Mouse (Mus musculus) kidney, adult 2 months (tissue): Measurements from ENCODE around the gene Dagla. TPM values are rescaled to one million over a fixed set of nuclear protein-coding genes. Genes with fewer than 3 reads are reported as not detected.

Experiments used
- DNase-seq: peaks from one replicate; pipeline ENCODE4 v3.0.0; 2021
- H3K27ac ChIP-seq: fragments of 200-500 bp; 2 replicates; pipeline ENCODE4 v1.5.1; 2012; ENCODE audit warnings: low read depth, low read length, control low read depth, inconsistent platforms; ENCODE audit not compliant: insufficient read depth
- H3K27me3 ChIP-seq: fragments of 200-500 bp; replicated peaks from 2 replicates; pipeline ENCODE4 v1.6.1; 2012; ENCODE audit warnings: mild to moderate bottlenecking, moderate library complexity, low read length, inconsistent platforms; ENCODE audit not compliant: control insufficient read depth, insufficient read depth
- H3K36me3 ChIP-seq: fragments of 200-500 bp; 2 replicates; pipeline ENCODE4 v1.6.1; 2012; ENCODE audit warnings: mild to moderate bottlenecking, moderate library complexity, low read length, inconsistent platforms; ENCODE audit not compliant: control insufficient read depth, insufficient read depth
- H3K4me1 ChIP-seq: fragments of 200-500 bp; 2 replicates; pipeline ENCODE4 v1.6.1; 2011; ENCODE audit warnings: low read length; ENCODE audit not compliant: control insufficient read depth, insufficient read depth
- H3K4me3 ChIP-seq: fragments of 200-500 bp; 2 replicates; pipeline ENCODE4 v1.5.1; 2011; ENCODE audit warnings: mild to moderate bottlenecking, low read depth, low read length, control low read depth; ENCODE audit not compliant: insufficient read depth
- CTCF ChIP-seq: fragments of 200-500 bp; conservative IDR thresholded peaks from 2 replicates; pipeline ENCODE4 v1.5.1; 2011; ENCODE audit warnings: low read depth, mild to moderate bottlenecking, control low read depth, low read length, moderate library complexity, mixed read lengths; ENCODE audit not compliant: insufficient read depth, insufficient read length
- POLR2A ChIP-seq: fragments of 200-500 bp; IDR thresholded peaks from one replicate; pipeline ENCODE4 v1.6.1; 2011; ENCODE audit warnings: low read depth, low read length, control low read depth
- WGBS: fragments of 180-500 bp; shearing (Covaris S2); methylation state at CpG from one replicate; pipeline ENCODE4 v1.1.7; 2018; 5-methylcytosine and 5-hydroxymethylcytosine counted together
- polyA plus RNA-seq: library from polyadenylated mRNA; depleted of rRNA; stranded (reverse); fragments of >200 nt; gene quantifications from 2 replicates; pipeline ENCODE4 v1.2.3, GENCODE M21; 2012

The Dagla gene
- polyA plus RNA-seq, 1 experiment, result 7.0 TPM

DNA sequence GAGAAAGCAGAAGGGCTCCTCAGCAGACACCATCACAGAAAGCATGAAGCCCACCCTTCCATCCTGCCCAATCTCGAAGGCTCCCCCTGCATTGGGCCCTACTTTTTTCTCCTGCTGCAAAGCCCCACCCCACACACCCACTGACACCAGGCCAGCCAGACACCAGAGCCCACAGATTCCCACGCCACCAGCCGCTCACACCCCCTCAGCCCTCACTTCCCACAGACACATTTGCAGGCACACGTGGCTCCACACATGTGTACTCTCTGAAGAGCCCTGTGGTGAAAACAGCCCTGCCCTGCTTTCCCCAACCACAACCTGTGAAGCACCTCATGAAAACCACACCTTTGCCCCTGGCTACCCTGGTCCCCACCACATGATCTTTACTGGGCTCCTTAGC lies 3.9 kb downstream of the Dagla start:
- H3K4me1 ChIP-seq, result peaks cover under 1% of the 10 kb centered on the region; the same call in 1 of the 2 replicates
- TF ChIP-seq POLR2A (no peak), CTCF (no peak)
- 83% methylated on average over 4 of the region's 4 CpGs for WGBS

DNA sequence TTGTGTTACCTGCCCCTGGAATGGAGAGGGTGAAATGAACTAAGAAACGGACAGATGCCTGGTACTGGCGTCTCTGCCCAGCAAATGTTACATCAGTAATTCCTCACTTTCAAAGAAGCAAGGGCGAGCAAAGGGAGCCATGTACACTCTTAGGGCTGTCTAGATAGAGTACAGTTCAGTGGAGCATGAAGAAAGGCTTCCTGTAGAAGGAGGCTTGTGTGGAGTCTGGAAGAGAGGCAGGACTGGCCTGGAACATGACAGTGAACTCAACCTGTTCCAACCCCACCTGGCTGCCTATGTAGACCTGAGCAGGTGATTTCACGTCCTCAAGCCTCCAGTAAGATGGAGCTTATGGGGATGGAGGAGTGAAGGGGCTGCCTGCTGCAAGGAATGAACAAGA lies 6.4 kb downstream of the Dagla start:
- H3K36me3 ChIP-seq, result no peaks in the 10 kb centered on the region
- TF ChIP-seq POLR2A (no peak), CTCF (no peak)
- peaks cover 9% of the 10 kb centered on the region for H3K4me1 ChIP-seq
- no peak overlapping the region for H3K4me3 ChIP-seq
- 65% methylated on average over 4 of the region's 4 CpGs for WGBS
- H3K27me3 ChIP-seq, result no peaks in the 10 kb centered on the region
- DNase-seq, result no peak
- H3K27ac ChIP-seq, result no peak overlapping the region

More for the DNA sequence above, 3.9 kb downstream of the Dagla start:
- DNase-seq, result no peak
- no peaks in the 10 kb centered on the region for H3K36me3 ChIP-seq
- H3K4me3 ChIP-seq, result no peak overlapping the region
- H3K27me3 ChIP-seq, result no peaks in the 10 kb centered on the region
- H3K27ac ChIP-seq, result no peak overlapping the region

DNA sequence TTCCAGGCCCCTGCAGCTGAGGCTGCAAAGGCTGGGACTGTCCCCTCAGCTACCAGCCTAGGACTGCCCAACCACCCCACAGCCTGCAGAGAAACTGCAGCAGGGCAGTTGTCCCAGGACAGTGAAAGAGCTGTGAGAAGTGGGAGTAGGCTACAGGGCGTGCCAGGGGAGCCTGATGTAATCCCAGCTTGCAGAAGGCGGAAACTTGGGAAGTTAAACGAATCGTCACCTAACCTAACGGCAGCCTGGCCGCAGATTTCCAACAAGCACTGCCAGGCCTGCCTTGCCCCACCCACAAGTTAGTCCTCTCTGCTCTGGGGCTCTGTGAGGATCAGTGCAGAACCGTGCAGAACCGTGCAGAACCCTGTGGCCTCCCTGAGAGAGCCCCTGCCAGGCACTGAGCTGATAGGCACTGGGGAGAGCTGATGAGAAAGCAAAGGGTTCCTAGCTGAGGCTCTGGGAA lies 7.6 kb downstream of the Dagla start:
- peak; percentile 23 for DNase-seq
- H3K27ac ChIP-seq, result peak overlapping the region; percentile 26; the same call in 1 of the 2 replicates
- H3K36me3 ChIP-seq, result no peaks in the 10 kb centered on the region
- TF ChIP-seq POLR2A (no peak), CTCF (no peak)
- WGBS, result 40% methylated on average over 8 of the region's 8 CpGs
- no peaks in the 10 kb centered on the region for H3K27me3 ChIP-seq
- no peak overlapping the region for H3K4me3 ChIP-seq
- H3K4me1 ChIP-seq, result peaks cover 9% of the 10 kb centered on the region

DNA sequence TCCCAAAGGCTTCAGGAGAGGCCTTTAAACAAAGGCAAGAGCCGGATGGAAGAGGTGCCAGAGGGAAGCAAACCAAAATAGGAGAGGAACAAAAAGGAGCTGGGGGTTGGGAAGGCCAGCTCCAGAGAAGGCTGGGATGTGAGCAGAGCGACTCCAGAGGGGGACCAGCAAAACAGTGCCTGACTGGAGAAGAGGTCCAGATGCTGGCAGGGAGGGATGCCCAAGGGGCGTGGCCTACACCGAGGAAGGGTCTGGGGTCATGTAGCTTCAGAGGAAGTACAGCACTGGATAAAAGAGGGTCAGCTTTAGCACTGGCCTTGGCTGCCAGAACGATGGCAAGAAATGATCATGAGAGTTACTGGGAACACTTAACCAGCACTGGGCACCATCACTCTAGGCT lies 8.4 kb downstream of the Dagla start:
- 60% methylated on average over 5 of the region's 5 CpGs for WGBS
- peaks cover 9% of the 10 kb centered on the region for H3K4me1 ChIP-seq
- DNase-seq, result no peak

DNA sequence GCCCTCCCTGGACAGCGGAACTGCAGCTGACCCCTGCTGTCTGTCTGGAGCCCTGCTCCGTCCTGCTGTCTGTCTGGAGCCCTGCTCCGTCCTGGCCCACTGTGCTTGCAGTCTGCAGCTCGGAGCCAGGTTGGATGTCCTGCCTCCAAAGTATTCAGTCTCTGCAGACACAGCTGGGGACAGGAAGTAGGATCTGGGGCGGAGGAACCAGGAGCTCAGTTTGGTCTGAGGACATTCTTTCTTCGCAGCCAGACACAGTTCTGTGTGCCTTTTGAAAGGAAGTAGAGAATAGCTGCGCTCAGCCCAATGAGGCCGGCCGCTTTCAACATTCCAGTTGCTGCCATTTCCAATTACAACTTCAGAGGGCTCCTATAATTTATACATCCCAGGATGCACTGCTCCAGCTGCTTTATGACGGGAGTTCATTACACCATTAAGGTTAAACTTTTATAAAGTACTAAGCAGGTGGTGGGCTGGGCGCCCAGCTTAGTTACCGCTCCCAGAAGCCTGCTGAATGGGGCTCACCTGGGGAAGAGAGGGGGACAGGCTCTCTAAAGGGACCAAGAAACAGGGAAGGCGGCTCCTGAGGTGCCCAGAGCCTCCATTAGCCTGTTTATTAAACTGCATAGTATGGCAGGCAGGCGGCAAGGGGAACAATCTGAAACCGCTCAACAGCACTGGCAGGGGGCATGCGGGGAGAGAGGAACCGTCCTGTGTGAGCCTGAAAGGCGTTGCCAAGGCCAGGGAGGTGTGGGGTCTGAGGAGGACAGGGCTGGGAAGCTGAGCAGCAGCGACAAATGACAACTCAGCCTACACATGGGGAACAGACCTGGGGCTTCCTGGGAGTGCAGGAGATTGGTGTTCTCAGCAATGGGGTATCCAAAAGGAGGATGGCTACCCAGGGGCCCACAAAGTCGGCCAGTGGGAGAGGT lies 9.8 kb downstream of the Dagla start:
- H3K27ac ChIP-seq, result peak overlapping the region; percentile 61
- TF ChIP-seq POLR2A (no peak), CTCF (no peak)
- H3K4me1 ChIP-seq, result peaks cover 9% of the 10 kb centered on the region
- no peaks in the 10 kb centered on the region for H3K36me3 ChIP-seq
- H3K4me3 ChIP-seq, result no peak overlapping the region
- WGBS, result 43% methylated on average over 20 of the region's 20 CpGs
- H3K27me3 ChIP-seq, result no peaks in the 10 kb centered on the region
- DNase-seq, result peak; percentile 62

More for the DNA sequence above, 8.4 kb downstream of the Dagla start:
- Histone ChIP-seq H3K4me3 (no peak overlapping the region), H3K36me3 (no peaks in the 10 kb centered on the region), H3K27me3 (no peaks in the 10 kb centered on the region), H3K27ac (no peak overlapping the region)
- TF ChIP-seq CTCF, result no peak
- TF ChIP-seq POLR2A, result no peak

DNA sequence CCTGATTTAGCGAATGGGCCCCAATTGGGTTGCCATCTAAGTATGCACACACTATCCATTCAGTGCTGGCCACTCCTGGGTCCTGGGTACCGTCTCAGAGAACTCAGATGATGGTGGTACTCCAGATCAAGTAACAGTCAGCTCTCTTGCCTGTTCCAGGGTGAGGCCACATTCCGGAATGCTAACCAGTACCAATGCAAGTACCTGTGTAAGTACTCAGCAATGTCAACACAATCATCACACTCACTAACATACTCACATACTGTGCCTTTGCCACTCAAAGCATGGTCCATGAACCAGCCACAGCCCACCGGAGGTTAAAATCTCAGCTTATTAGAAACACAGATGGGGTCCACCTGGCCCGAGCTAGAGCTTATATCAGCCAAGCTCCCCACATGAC lies 10.7 kb downstream of the Dagla start:
- Histone ChIP-seq H3K4me1 (peaks cover 9% of the 10 kb centered on the region), H3K27me3 (no peaks in the 10 kb centered on the region), H3K4me3 (no peak overlapping the region), H3K27ac (no peak overlapping the region), H3K36me3 (no peaks in the 10 kb centered on the region)
- 88% methylated on average over 5 of the region's 5 CpGs for WGBS
- TF ChIP-seq POLR2A (no peak), CTCF (no peak)
- no peak for DNase-seq

DNA sequence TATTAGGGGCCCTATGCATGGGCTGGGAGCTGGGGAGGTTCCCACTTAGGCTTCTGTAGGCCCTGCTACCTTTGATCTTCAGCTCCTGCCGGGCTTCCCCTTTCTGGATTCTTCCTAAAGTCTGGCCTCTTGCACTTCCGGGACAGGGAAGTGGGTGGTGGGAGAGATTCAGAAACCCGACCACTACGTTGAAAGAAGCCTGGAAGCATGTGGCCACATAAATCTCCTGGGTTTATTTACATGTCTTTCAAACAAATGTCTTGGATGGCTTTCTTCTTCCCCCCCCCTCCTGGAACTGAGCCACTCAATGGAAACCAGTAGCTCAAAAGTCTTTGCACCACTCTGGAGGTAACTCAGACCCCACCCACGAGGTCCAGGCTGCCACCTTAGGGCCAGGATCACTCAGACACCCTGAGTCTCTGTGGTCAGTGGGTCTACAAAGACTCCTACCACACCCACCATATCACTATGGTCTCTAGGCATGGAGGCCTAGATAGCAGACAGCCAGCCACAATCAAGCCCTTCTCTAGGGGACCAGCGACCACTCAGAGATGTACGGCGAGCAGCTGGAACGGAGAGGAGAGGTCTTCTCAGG lies 12.7 kb downstream of the Dagla start:
- 71% methylated on average over 9 of the region's 9 CpGs for WGBS
- Histone ChIP-seq H3K36me3 (no peaks in the 10 kb centered on the region), H3K27me3 (no peaks in the 10 kb centered on the region), H3K27ac (no peak overlapping the region), H3K4me1 (peaks cover 9% of the 10 kb centered on the region), H3K4me3 (no peak overlapping the region)
- TF ChIP-seq CTCF, result no peak
- TF ChIP-seq POLR2A, result no peak
- DNase-seq, result no peak
